Mouse (Mus musculus) CH12.LX (cell line): ENCODE data around the gene Dclk1. TPM values are rescaled to one million over a fixed set of nuclear protein-coding genes. Genes with fewer than 3 reads are reported as not detected.

Experiments
- DNase-seq: peaks from one replicate; pipeline ENCODE4 v3.0.0-alpha.2; 2013; ENCODE audit errors: extremely low read depth
- H3K27ac ChIP-seq: 2 replicates; pipeline ENCODE4 v1.5.1; 2012; ENCODE audit warnings: low read depth, mild to moderate bottlenecking, control low read depth, moderate library complexity; ENCODE audit not compliant: insufficient read depth
- H3K27me3 ChIP-seq: replicated peaks from 2 replicates; pipeline ENCODE3; 2012; ENCODE audit warnings: inconsistent platforms
- H3K36me3 ChIP-seq, 2 experiments: replicated peaks in 1 of 2; 2 replicates each; pipeline versions ENCODE3 to v1.6.1; 2012; ENCODE audit warnings: inconsistent platforms in 1 of 2, low read length in 1 of 2, mild to moderate bottlenecking in 1 of 2, mixed read lengths in 1 of 2, moderate library complexity in 1 of 2; ENCODE audit not compliant: control insufficient read depth in 1 of 2, insufficient read depth in 1 of 2
- H3K4me1 ChIP-seq, 2 experiments: 2 replicates each; pipeline ENCODE4 v1.6.1; 2012; ENCODE audit warnings: inconsistent platforms in 1 of 2, moderate library complexity in 1 of 2; ENCODE audit not compliant: insufficient read depth in 2 of 2, control insufficient read depth in 1 of 2
- H3K4me2 ChIP-seq: 2 replicates; pipeline ENCODE4 v1.6.1; 2012; ENCODE audit warnings: low read depth, mild to moderate bottlenecking, control low read depth; ENCODE audit not compliant: poor library complexity, insufficient read depth, severe bottlenecking
- H3K4me3 ChIP-seq, 3 experiments: fragments of 150-350 bp in 1 of 3; sonication (generic) in 1 of 3; replicated peaks in 1 of 3; 2 replicates each; pipeline versions ENCODE3 to v1.5.1; 2011 to 2012; ENCODE audit warnings: low read depth in 2 of 3, low read length in 2 of 3, mild to moderate bottlenecking in 2 of 3, moderate library complexity in 2 of 3, control low read depth in 1 of 3, improper control_type of control experiment in 1 of 3, inconsistent platforms in 1 of 3, mixed read lengths in 1 of 3; ENCODE audit not compliant: poor library complexity in 1 of 3
- H3K79me2 ChIP-seq: replicated peaks from 2 replicates; pipeline ENCODE4 v1.6.1; 2012; ENCODE audit warnings: mild to moderate bottlenecking, moderate library complexity; ENCODE audit not compliant: control insufficient read depth, poor library complexity, insufficient read depth, severe bottlenecking; ENCODE audit errors: extremely low read depth
- H3K9ac ChIP-seq: 2 replicates; pipeline ENCODE4 v1.6.1; 2012; ENCODE audit warnings: low read depth, mild to moderate bottlenecking, control low read depth, moderate library complexity; ENCODE audit not compliant: insufficient read depth
- H3K9me3 ChIP-seq: replicated peaks from 2 replicates; pipeline ENCODE3; 2012; ENCODE audit warnings: low read length, inconsistent platforms, mixed read lengths
- BHLHE40 ChIP-seq: IDR thresholded peaks from 2 replicates; pipeline ENCODE4 v1.6.1; 2011; ENCODE audit warnings: mild to moderate bottlenecking, low read depth, low read length, improper control_type of control experiment
- CHD2 ChIP-seq: IDR thresholded peaks from 2 replicates; pipeline ENCODE4 v1.6.1; 2011; ENCODE audit warnings: low read length, improper control_type of control experiment
- E2F4 ChIP-seq: IDR thresholded peaks from 2 replicates; pipeline ENCODE4 v1.6.1; 2011; ENCODE audit warnings: low read depth, low read length, improper control_type of control experiment; ENCODE audit not compliant: insufficient replicate concordance
- ELF1 ChIP-seq: IDR thresholded peaks from 2 replicates; pipeline ENCODE4 v1.6.1; 2014; ENCODE audit warnings: low read depth, mild to moderate bottlenecking, inconsistent platforms, low read length, improper control_type of control experiment
- GABPA ChIP-seq: IDR thresholded peaks from 2 replicates; pipeline ENCODE4 v1.6.1; 2012; ENCODE audit warnings: low read depth, low read length, improper control_type of control experiment, inconsistent platforms; ENCODE audit not compliant: insufficient replicate concordance
- HCFC1 ChIP-seq: IDR thresholded peaks from 2 replicates; pipeline ENCODE4 v1.6.1; 2012; ENCODE audit warnings: low read depth, mild to moderate bottlenecking, inconsistent platforms, low read length, improper control_type of control experiment
- MAFK ChIP-seq: IDR thresholded peaks from 2 replicates; pipeline ENCODE4 v1.6.1; 2011; ENCODE audit warnings: low read length, improper control_type of control experiment; ENCODE audit not compliant: insufficient replicate concordance
- MEF2A ChIP-seq: IDR thresholded peaks from 2 replicates; pipeline ENCODE4 v1.6.1; 2014; ENCODE audit warnings: low read depth, mild to moderate bottlenecking, inconsistent platforms, low read length, improper control_type of control experiment, borderline replicate concordance
- MXI1 ChIP-seq: IDR thresholded peaks from 2 replicates; pipeline ENCODE4 v1.6.1; 2011; ENCODE audit warnings: mild to moderate bottlenecking, low read depth, low read length, improper control_type of control experiment
- NELFE ChIP-seq: IDR thresholded peaks from 2 replicates; pipeline ENCODE4 v1.6.1; 2011; ENCODE audit warnings: low read depth, low read length, improper control_type of control experiment
- NRF1 ChIP-seq: IDR thresholded peaks from 2 replicates; pipeline ENCODE4 v1.6.1; 2014; ENCODE audit warnings: low read depth, mild to moderate bottlenecking, inconsistent platforms, low read length, improper control_type of control experiment, moderate library complexity
- PAX5 ChIP-seq: IDR thresholded peaks from 2 replicates; pipeline ENCODE4 v1.6.1; 2012; ENCODE audit warnings: low read length, inconsistent platforms, mixed read lengths
- POLR2A ChIP-seq: IDR thresholded peaks from 2 replicates; pipeline ENCODE4 v1.6.1; 2011; ENCODE audit warnings: low read depth, mild to moderate bottlenecking, improper control_type of control experiment, low read length
- RAD21 ChIP-seq: IDR thresholded peaks from 2 replicates; pipeline ENCODE4 v1.6.1; 2011; ENCODE audit warnings: low read depth, mild to moderate bottlenecking, low read length, improper control_type of control experiment, moderate library complexity
- SMC3 ChIP-seq: IDR thresholded peaks from 2 replicates; pipeline ENCODE4 v1.6.1; 2011; ENCODE audit warnings: low read depth, low read length, improper control_type of control experiment
- TBP ChIP-seq: conservative IDR thresholded peaks from 2 replicates; pipeline ENCODE4 v1.6.1; 2011; ENCODE audit warnings: low read depth, low read length, improper control_type of control experiment
- UBTF ChIP-seq: IDR thresholded peaks from 2 replicates; pipeline ENCODE4 v1.6.1; 2012; ENCODE audit warnings: low read depth, mild to moderate bottlenecking, inconsistent platforms, low read length, improper control_type of control experiment, moderate library complexity
- USF2 ChIP-seq: conservative IDR thresholded peaks from 2 replicates; pipeline ENCODE4 v1.6.1; 2011; ENCODE audit warnings: low read depth, low read length, improper control_type of control experiment
- ZC3H11A ChIP-seq: IDR thresholded peaks from 2 replicates; pipeline ENCODE4 v1.6.1; 2012; ENCODE audit warnings: low read depth, mild to moderate bottlenecking, inconsistent platforms, low read length, improper control_type of control experiment
- ZKSCAN1 ChIP-seq: IDR thresholded peaks from 2 replicates; pipeline ENCODE4 v1.6.1; 2012; ENCODE audit warnings: low read depth, inconsistent platforms, low read length, improper control_type of control experiment, borderline replicate concordance
- dilution Hi-C: fragments of 300-500 bp; cut with MboI; formaldehyde crosslinking; loops from 2 replicates; pipeline ENCODE4 v1.14.3; 2020; ENCODE audit warnings: low sequenced_read_pairs; ENCODE audit not compliant: extremely low pct_unique_long_range_greater_than_20kb, extremely low pct_ligation_motif_present
- in situ Hi-C: fragments of 300-500 bp; cut with MboI; formaldehyde crosslinking; loops from 3 replicates; pipeline ENCODE4 v1.14.3; 2019; ENCODE audit warnings: low sequenced_read_pairs, low pct_ligation_motif_present, low pct_unique_long_range_greater_than_20kb, mixed read lengths
- polyA plus RNA-seq: library from polyadenylated mRNA; unstranded; fragments of >175 nt; gene quantifications from 2 replicates; pipeline ENCODE4 v1.2.1, GENCODE M21; 2012; ENCODE audit warnings: low read depth; ENCODE audit not compliant: insufficient read length
- total RNA-seq, 2 experiments: library from RNA; depleted of rRNA; stranded (reverse); fragments of 300-350 nt in 1 of 2; fragments of >200 nt in 1 of 2; gene quantifications; 2 replicates each; pipeline ENCODE4 v1.2.3; 2012 to 2014

Gene Dclk1
- total and polyA plus RNA-seq, 3 experiments, result not detected

GRCm38 (mm10) chr3:55494348-55494747 lies 252.2 kb downstream of the Dclk1 start:
- in situ Hi-C loops, result no loop called here
- no peak for TF ChIP-seq NELFE
- TF ChIP-seq USF2, result no peak
- TF ChIP-seq E2F4, result no peak
- TF ChIP-seq RAD21, result no peak
- TF ChIP-seq SMC3, result no peak
- TF ChIP-seq HCFC1, result no peak
- no peak for TF ChIP-seq NRF1
- TF ChIP-seq TBP, result no peak
- TF ChIP-seq POLR2A, result no peak
- no peak for TF ChIP-seq BHLHE40
- TF ChIP-seq ZKSCAN1, result no peak
- TF ChIP-seq MEF2A, result no peak
- no peak for TF ChIP-seq CHD2
- TF ChIP-seq PAX5, result no peak
- no peak for TF ChIP-seq UBTF
- TF ChIP-seq ZC3H11A, result no peak
- TF ChIP-seq MXI1, result no peak
- Histone ChIP-seq H3K4me3 (no peak overlapping the region), H3K79me2 (no peaks in the 10 kb centered on the region), H3K4me1 (no peaks in the 10 kb centered on the region), H3K4me2 (no peak overlapping the region), H3K36me3 (no peaks in the 10 kb centered on the region), H3K9ac (no peak overlapping the region), H3K9me3 (peaks cover 57% of the 10 kb centered on the region), H3K27ac (no peak overlapping the region), H3K27me3 (no peaks in the 10 kb centered on the region)
- dilution Hi-C loops, result no loop called here
- no peak for DNase-seq

DNA sequence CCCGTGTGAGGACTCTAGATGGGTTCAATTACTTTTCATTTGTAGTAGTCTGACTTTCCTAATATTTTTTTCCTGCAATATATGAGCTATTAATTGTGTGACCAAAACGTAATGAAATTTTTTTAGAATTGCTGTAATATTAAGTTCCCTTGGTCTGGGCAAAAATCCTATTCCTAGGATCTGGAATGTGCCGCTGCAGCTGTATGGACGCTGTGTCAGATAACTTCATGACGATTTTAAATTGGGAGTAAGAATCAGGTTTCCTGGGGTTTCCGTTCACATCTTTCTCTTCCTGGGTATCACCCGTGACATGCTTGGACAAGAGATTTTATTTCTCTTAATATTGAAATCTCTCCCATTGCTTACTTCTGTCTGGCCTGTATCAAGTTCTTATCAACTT lies 253.1 kb downstream of the Dclk1 start:
- no peak overlapping the region for H3K4me2 ChIP-seq
- H3K9me3 ChIP-seq, result peaks cover 56% of the 10 kb centered on the region
- H3K4me1 ChIP-seq, result no peaks in the 10 kb centered on the region
- no peak for DNase-seq
- H3K79me2 ChIP-seq, result no peaks in the 10 kb centered on the region
- H3K27ac ChIP-seq, result no peak overlapping the region
- no peak overlapping the region for H3K4me3 ChIP-seq
- H3K27me3 ChIP-seq, result no peaks in the 10 kb centered on the region
- in situ Hi-C loops, result no loop called here
- dilution Hi-C loops, result no loop called here
- H3K36me3 ChIP-seq, result no peaks in the 10 kb centered on the region
- TF ChIP-seq MAFK (no peak), ELF1 (no peak), GABPA (no peak), NRF1 (no peak)
- H3K9ac ChIP-seq, result no peak overlapping the region
